Mouse (Mus musculus): ENCODE results near the gene Mip.
"Not testable (repeated sequence)": the region's sequence is repeated elsewhere in the genome, so short reads cannot be mapped to it uniquely, and the experiment has no call there.

The Mip gene

GRCm38 (mm10) chr10:128225538-128225937, at the start of gene Mip:
Mip (plus strand) TSS chr10:128225838.
- DNase-seq = no peak

GRCm38 (mm10) chr10:128175996-128176755, 49.5 kb upstream of the Mip start:
- peak; percentile 62 for DNase-seq

- no peak for DNase-seq
Measured at GRCm38 (mm10) chr10:128177316-128177715, 48.3 kb upstream of the Mip start.

GRCm38 (mm10) chr10:128179989-128180388, 45.6 kb upstream of the Mip start, which contains the start of gene Rbms2:
Rbms2 (minus strand) TSS chr10:128180297.
- peak; percentile 48 for DNase-seq

DNA sequence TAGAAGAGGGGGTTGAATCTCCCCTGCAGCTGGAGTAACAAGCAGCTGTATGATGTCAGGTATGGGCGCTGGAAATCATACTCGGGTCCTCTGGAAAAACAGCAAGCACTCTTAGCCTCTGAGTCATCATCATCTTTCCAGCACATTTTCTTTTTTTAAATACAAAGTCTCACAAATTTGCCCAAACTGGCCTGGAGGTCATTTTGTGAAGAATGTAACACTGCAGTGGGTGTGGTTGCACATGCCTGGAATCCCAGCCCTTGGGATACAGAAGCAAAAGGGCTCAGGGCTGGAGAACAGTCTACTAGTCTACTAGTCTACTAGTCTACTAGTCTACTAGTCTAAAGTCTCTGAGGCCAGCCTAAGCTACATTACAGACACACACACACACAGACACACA, 41.3 kb upstream of the Mip start:
- DNase-seq = no peak

- DNase-seq = no peak
Measured at GRCm38 (mm10) chr10:128185277-128185940, 40.2 kb upstream of the Mip start.

DNA sequence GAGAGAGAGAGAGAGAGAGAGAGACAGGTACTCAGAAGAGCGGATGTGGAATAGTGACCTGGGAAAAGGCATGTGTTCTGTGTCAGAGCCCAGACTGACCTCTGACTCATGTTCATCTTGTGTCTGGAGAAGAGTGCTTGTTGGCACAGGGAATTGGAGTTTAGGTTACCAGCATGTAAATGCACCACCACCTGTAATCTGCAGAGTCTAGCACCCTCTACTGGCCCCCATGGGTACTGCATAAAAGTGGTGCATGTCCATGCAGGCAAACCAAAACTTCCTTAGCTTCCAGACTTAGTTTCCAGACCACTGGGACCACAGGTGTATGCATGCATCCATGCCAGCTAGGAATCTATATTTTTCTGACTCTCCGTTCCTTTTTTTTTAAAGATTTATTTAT, 39.7 kb upstream of the Mip start:
- peak; percentile 66 for DNase-seq

DNA sequence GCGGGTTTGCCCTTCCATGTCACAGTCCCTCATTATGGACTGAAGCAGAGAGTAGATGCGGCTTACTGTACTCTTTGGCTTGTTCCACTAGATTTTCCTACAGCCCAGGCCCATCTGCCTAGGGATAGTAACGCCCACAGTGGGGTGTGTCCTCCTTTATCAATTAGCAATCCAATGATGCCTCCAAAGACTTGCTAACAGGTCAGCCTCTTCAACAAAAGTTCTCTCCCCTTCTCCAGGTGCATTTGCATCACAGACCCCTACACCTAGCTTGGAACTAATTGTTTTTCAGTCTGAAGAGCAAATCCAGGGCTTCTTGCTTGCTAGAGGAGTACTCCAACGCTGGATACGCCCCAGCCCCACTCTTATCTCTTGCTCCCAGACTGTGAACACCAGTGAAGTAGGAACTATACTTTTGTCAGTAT, 38.4 kb upstream of the Mip start:
- no peak for DNase-seq

GRCm38 (mm10) chr10:128188242-128188877, 37.3 kb upstream of the Mip start:
- DNase-seq = peak; percentile 52

DNA sequence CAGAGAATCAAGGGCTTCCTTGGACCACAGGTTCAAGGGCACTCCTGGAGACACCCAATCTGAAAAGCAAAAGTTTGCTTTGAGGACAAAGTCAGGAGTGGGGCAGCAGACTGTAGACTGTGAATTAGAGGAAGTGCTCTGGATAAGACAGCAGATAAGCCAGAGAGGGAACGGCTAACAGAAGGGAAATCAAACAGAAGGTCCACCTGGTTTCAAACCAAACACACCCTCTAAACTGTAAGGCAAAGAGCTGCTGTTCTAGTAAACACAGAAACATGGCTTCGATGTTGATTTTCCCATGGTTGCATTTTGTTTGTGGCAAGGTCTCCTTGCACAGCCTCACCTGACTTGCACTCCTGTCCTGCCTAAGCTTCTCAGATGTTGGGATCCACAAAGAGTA, 34.2 kb upstream of the Mip start:
- no peak for DNase-seq

GRCm38 (mm10) chr10:128192030-128192766, 33.4 kb upstream of the Mip start:
- DNase-seq = not testable (repeated sequence)

- DNase-seq = no peak
Measured at GRCm38 (mm10) chr10:128193113-128193512, 32.5 kb upstream of the Mip start.

GRCm38 (mm10) chr10:128194024-128194550, 31.6 kb upstream of the Mip start, which contains the start of gene Gls2:
Gls2 (plus strand) TSS chr10:128194457.
- DNase-seq = peak; percentile 94

DNA sequence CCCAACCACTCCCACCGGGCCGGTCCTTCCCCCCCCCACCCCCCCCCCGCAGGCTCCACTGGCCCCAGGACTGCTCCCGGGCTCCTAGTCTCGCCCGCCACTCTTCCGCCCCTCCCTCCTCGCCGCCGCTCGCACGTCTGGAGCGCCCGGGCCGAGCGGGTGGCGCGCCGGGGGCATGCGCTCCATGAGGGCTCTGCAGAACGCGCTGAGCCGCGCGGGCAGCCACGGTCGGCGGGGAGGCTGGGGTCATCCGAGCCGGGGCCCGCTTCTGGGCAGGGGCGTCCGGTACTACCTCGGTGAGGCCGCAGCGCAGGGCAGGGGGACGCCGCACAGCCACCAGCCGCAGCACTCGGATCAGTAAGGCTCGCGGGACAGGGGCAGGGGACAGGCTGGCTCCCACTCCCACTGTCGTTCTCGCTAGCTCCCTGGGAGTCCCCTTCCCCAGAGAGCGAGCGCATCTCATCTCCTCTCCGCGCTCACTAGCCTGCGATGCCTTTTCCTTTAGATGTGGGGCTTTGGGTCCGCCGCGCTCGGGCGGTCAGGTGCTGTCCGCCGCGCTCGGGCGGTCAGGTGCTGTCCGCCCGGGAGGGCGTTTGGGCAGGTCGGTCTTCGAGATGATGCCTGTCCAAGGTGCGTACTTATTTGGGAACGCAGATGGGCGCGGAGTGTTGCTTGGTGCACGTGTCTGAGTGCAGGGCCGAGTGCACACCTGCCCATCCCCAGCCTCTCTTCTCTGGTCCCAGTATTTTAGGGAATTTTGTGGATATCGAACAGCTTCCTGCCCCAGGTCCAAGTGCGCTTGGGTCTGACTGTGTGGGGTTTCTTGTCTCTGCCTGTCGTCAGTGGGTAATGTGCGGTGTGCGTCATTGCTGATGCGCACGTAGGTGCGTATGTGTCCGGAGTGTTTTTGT, 30.8 kb upstream of the Mip start:
- no peak for DNase-seq

DNA sequence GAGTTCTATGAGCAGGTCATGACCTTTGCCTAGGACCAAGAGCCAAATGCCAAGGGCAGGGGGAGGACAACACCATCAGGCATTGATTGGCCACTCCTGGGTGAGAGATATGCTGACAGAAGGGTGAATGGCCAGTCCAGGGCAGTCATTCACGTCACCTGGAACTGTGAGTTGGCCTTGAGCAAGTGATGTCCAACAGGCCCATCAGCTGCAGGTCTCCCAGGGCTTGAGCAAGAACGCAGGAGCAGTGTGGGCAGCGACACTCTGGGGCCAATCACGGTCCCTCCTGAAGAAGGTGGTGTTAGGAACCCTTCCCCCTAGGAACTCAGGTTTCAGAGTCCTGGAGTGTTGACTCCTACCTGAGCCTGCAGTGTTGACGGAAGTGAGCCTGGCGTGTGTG, 23.8 kb upstream of the Mip start:
- no peak for DNase-seq

DNA sequence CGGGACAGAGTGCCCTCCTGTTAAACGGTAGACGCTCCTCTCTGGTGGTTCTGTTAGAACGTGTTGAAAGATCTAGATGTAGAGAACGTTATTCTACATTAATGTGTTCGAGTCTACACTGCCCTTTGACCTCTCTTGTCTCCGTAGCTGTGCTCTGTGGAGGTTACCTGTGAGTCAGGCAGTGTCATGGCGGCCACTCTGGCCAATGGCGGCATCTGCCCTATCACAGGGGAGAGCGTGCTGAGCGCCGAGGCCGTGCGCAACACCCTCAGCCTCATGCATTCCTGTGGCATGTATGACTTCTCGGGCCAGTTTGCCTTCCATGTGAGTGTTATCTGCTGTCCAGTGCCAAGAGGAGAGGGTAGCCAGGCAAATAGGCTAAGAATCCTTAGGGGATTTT, 20.7 kb upstream of the Mip start:
- DNase-seq = no peak

GRCm38 (mm10) chr10:128208326-128208725, 17.3 kb upstream of the Mip start:
- DNase-seq = no peak

GRCm38 (mm10) chr10:128209311-128210009, 16.2 kb upstream of the Mip start:
- DNase-seq = no peak

DNA sequence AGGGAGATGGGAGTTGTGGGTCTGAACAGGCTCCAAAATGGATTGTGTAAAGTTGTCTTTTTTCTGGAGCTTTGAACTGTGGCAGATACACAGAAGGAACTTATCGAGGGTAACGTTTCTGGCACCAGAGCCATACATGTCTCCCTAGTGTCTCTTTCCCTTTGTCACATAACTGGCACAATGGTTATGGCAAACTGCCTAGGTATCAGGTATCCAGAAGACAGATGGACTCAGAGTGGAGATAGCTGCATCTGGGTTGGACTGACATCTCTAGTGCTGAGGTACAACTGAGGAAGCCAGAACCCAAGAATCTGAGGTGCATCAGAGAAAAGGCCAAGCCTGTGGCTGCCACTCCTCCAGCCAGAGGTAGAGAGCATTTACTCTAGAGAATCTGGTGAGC, 15.5 kb upstream of the Mip start:
- no peak for DNase-seq

DNA sequence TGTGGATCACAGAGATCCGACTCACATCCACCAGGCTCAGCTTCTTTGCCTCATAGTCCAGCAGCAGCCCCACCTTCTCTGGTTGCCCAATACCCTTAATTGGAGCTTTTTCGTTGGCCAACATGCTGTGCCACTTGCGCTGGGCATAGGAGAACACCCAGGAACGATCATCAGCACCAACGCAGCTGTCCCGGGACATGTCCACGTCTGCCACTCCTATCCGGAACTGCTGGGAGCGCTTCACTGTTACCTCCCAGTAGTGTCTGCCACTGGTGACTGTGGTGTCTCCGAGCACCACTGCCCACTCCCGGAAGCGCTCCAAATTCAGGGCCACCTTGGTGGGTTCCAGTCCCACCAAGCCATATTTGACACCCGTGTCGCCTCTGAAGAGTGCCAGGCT, 14.7 kb upstream of the Mip start:
- DNase-seq = no peak
